Mouse (Mus musculus) lung, embryonic 14.5 days (tissue): ENCODE measurements at regions not wholly inside any gene's neighbourhood (a gene's known extent, or its start where the extent isn't known, plus 50 kb on each side); places are given as distances from the start of the nearest gene placed in this dataset.
A peak's percentile ranks its signal among the peaks of the same experiment; 100 is the strongest.

Source experiments
- ATAC-seq: fragments of 200-750 bp; cut with Nextera tagmentation; 2 replicates; pipeline ENCODE4 v1.8.0; 2017; ENCODE audit warnings: mild to moderate bottlenecking, moderate TSS enrichment, moderate library complexity; ENCODE audit not compliant: insufficient read depth
- DNase-seq: peaks from one replicate; pipeline ENCODE4 v3.0.0-alpha.2; 2015
- H3K27ac ChIP-seq: fragments of 300-500 bp; sonication (generic); 2 replicates; pipeline ENCODE4 v1.5.1; 2014; ENCODE audit warnings: low read depth, mild to moderate bottlenecking, moderate library complexity
- H3K27me3 ChIP-seq: fragments of 300-500 bp; sonication (generic); 2 replicates; pipeline ENCODE4 v1.6.1; 2014; ENCODE audit warnings: low read length, control low read depth; ENCODE audit not compliant: insufficient read depth
- H3K36me3 ChIP-seq: fragments of 300-500 bp; sonication (generic); 2 replicates; pipeline ENCODE4 v1.6.1; 2014; ENCODE audit warnings: control low read depth; ENCODE audit not compliant: insufficient read depth
- H3K4me1 ChIP-seq: fragments of 300-500 bp; sonication (generic); 2 replicates; pipeline ENCODE4 v1.6.1; 2014; ENCODE audit warnings: antibody characterized with exemption, control low read depth; ENCODE audit not compliant: insufficient read depth
- H3K4me2 ChIP-seq: fragments of 300-500 bp; sonication (generic); 2 replicates; pipeline ENCODE4 v1.6.1; 2014; ENCODE audit warnings: mild to moderate bottlenecking
- H3K4me3 ChIP-seq: fragments of 300-500 bp; sonication (generic); 2 replicates; pipeline ENCODE4 v1.5.1; 2014; ENCODE audit warnings: low read depth, low read length
- H3K9ac ChIP-seq: fragments of 300-500 bp; sonication (generic); 2 replicates; pipeline ENCODE4 v1.6.1; 2014
- H3K9me3 ChIP-seq: fragments of 300-500 bp; sonication (generic); 2 replicates; pipeline ENCODE4 v1.6.1; 2016; ENCODE audit warnings: low read depth, low read length, control low read depth
- CTCF ChIP-seq: IDR thresholded peaks from 2 replicates; pipeline ENCODE4 v1.5.1; 2016; ENCODE audit warnings: antibody characterized with exemption, low read depth
- WGBS: fragments of 180-500 bp; shearing (Covaris S2); extraction: QIAGEN DNeasy Blood & Tissue Kit; methylation state at CpG from one replicate; pipeline ENCODE4 v1.1.7; 2014; 5-methylcytosine and 5-hydroxymethylcytosine counted together

GRCm38 (mm10) chr1:45033343-45033742, 278.0 kb upstream of the Col3a1 start:
- no peaks in the 10 kb centered on the region for H3K4me1 ChIP-seq
- H3K4me3 ChIP-seq = no peak overlapping the region
- no peaks in the 10 kb centered on the region for H3K9me3 ChIP-seq
- H3K4me2 ChIP-seq = no peak overlapping the region
- H3K36me3 ChIP-seq = no peaks in the 10 kb centered on the region
- ATAC-seq = no peak
- TF ChIP-seq CTCF = no peak
- no peak overlapping the region for H3K9ac ChIP-seq
- DNase-seq = no peak
- WGBS = 85% methylated on average over 7 of the region's 7 CpGs
- H3K27ac ChIP-seq = no peak overlapping the region
- no peaks in the 10 kb centered on the region for H3K27me3 ChIP-seq

DNA sequence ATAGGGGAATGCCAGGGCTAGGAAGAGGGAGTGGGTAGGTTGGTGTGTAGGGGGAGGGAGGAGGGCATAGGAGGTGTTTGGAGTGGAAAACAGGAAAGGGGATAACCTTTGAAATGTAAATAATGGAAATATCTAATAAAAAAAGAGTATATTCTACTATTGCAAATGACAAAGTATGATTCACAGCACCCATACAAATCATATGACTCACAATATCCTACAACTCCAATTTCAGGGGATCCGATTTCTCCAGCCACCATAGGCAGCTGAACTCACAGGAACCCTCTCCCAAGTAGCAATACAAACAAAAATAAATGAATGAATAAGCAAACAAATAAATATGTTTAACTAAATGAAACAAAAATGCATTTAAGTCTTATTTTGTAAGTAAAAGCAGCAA, 270.0 kb upstream of the Col3a1 start:
- 85% methylated on average over 1 of the region's 1 CpGs for WGBS
- H3K4me3 ChIP-seq = no peak overlapping the region
- H3K9ac ChIP-seq = no peak overlapping the region
- TF ChIP-seq CTCF = no peak
- H3K9me3 ChIP-seq = no peaks in the 10 kb centered on the region
- no peak overlapping the region for H3K27ac ChIP-seq
- no peaks in the 10 kb centered on the region for H3K36me3 ChIP-seq
- H3K27me3 ChIP-seq = no peaks in the 10 kb centered on the region
- no peaks in the 10 kb centered on the region for H3K4me1 ChIP-seq
- DNase-seq (no peak), ATAC-seq (no peak)
- H3K4me2 ChIP-seq = no peak overlapping the region

- Histone ChIP-seq H3K9ac (no peak overlapping the region), H3K4me3 (no peak overlapping the region), H3K27ac (no peak overlapping the region), H3K36me3 (no peaks in the 10 kb centered on the region), H3K4me1 (no peaks in the 10 kb centered on the region), H3K9me3 (no peaks in the 10 kb centered on the region), H3K4me2 (no peak overlapping the region), H3K27me3 (no peaks in the 10 kb centered on the region)
- TF ChIP-seq CTCF = no peak
- DNase-seq = no peak
- no peak for ATAC-seq
Observed at GRCm38 (mm10) chr1:45041815-45042214, 269.5 kb upstream of the Col3a1 start.

DNA sequence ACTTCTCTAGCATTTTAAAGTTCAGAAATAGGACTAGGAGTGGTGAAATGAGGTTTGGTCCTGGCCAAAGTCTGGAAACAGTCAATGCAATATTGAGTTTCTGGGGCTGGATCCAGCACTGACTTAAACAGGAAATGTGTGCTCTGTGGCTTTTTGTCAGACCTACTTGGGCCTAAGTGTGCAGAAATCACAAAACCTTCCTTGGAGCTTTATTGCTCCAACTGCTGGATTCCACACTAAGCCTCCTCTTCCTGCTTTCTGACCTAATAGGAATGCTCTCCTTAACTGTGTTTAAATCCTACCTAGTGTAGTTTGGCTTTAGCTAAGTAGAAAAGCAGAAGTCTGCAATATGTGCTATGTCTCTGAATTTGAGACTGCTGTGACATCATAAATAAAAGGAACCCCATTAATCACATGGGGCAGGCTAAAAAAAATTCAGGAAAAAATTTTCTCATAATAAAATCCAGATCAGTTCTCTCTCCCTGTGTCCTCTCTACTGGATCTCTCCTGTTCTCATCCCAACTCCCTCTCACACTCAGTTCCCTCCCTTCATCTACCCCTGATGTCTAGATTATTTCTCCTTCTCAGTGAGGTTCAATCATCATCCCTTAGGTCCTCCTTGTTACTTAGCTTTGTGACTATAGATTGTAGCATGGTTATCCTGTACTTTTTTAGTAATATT, 268.0 kb upstream of the Col3a1 start:
- H3K27ac ChIP-seq = no peak overlapping the region
- DNase-seq (peak; percentile 30), ATAC-seq (no peak)
- no peak overlapping the region for H3K4me3 ChIP-seq
- TF ChIP-seq CTCF = no peak
- H3K27me3 ChIP-seq = no peaks in the 10 kb centered on the region
- H3K36me3 ChIP-seq = no peaks in the 10 kb centered on the region
- no peaks in the 10 kb centered on the region for H3K4me1 ChIP-seq
- H3K9me3 ChIP-seq = no peaks in the 10 kb centered on the region
- no peak overlapping the region for H3K4me2 ChIP-seq
- H3K9ac ChIP-seq = no peak overlapping the region

GRCm38 (mm10) chr1:45090841-45091535, 220.3 kb upstream of the Col3a1 start:
- WGBS = 62% methylated on average over 10 of the region's 10 CpGs
- ATAC-seq = peak; percentile 97
- DNase-seq = peak; percentile 75

DNA sequence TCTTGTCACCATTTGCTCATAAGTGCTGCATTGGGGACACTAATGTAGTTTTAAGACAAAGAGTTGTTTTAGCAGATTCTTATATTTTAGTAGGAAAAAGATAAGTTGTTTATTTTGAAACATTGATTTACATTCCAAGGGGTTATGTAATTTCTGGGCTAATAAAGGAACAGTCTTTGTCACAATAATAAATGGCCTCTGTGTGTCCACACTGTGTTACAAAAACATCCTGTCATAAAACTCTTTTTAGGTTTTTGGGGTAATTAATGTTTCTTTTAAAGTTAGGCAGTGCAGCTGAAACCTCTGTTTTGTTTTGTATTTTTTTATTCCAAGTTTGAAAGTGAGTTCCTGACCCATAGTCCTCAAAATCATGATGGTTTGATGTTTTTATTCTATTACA, 210.4 kb upstream of the Col3a1 start:
- no peak overlapping the region for H3K4me3 ChIP-seq
- H3K4me1 ChIP-seq = no peaks in the 10 kb centered on the region
- DNase-seq (peak; percentile 51), ATAC-seq (no peak)
- H3K27ac ChIP-seq = no peak overlapping the region
- no peaks in the 10 kb centered on the region for H3K36me3 ChIP-seq
- H3K9me3 ChIP-seq = no peaks in the 10 kb centered on the region; the same call in 1 of the 2 replicates
- no peak for TF ChIP-seq CTCF
- no peak overlapping the region for H3K9ac ChIP-seq
- no peaks in the 10 kb centered on the region for H3K27me3 ChIP-seq
- H3K4me2 ChIP-seq = no peak overlapping the region

More at GRCm38 (mm10) chr1:45090841-45091535, 220.3 kb upstream of the Col3a1 start:
- no peak overlapping the region for H3K27ac ChIP-seq
- no peak overlapping the region for H3K4me2 ChIP-seq
- H3K4me1 ChIP-seq = no peaks in the 10 kb centered on the region
- H3K27me3 ChIP-seq = no peaks in the 10 kb centered on the region
- H3K9me3 ChIP-seq = no peaks in the 10 kb centered on the region
- no peak for TF ChIP-seq CTCF
- no peak overlapping the region for H3K4me3 ChIP-seq
- no peak overlapping the region for H3K9ac ChIP-seq
- H3K36me3 ChIP-seq = no peaks in the 10 kb centered on the region

DNA sequence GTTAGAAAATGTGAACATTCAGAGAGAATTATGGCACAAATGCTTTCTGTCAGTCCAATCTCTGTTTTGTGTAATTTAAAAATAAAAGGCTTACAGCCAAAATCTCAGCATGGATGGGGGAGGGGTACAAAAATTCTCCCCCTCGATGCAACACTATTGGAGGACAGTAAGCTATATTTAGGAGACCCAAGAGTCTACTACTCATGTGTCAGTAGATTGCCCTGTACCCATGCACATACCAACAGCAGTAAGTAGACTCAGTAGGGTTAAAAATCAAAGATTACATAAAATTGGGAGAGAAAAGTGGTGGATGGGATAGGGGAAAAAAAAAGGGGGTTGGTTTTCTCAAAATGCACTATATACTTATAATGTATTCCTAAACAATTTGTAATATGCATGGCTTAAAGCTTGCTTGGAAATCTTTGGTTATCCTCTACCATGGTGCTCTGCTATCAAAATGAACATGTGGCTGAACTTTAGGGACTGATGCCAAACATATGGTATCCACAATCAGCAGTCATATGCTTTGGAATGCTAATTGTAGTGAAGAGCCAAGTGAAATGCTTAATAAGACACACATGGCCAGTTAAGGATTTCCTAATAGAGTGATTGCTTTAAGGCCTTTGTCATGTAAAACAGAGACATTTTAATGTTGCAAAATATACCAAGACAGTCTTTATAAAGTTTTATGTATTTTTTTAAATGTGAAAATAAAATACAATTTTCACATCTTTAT, 194.8 kb upstream of the Col3a1 start:
- H3K27me3 ChIP-seq = no peaks in the 10 kb centered on the region
- DNase-seq (peak; percentile 89), ATAC-seq (peak; percentile 89)
- no peak overlapping the region for H3K4me2 ChIP-seq
- no peaks in the 10 kb centered on the region for H3K36me3 ChIP-seq
- peak overlapping the region; percentile 45; the same call in 1 of the 2 replicates for H3K27ac ChIP-seq
- 40% methylated on average over 1 of the region's 1 CpGs for WGBS
- H3K4me1 ChIP-seq = no peaks in the 10 kb centered on the region
- H3K9me3 ChIP-seq = no peaks in the 10 kb centered on the region
- TF ChIP-seq CTCF = no peak
- no peak overlapping the region for H3K9ac ChIP-seq
- no peak overlapping the region for H3K4me3 ChIP-seq
